In the genomic region with DNA sequence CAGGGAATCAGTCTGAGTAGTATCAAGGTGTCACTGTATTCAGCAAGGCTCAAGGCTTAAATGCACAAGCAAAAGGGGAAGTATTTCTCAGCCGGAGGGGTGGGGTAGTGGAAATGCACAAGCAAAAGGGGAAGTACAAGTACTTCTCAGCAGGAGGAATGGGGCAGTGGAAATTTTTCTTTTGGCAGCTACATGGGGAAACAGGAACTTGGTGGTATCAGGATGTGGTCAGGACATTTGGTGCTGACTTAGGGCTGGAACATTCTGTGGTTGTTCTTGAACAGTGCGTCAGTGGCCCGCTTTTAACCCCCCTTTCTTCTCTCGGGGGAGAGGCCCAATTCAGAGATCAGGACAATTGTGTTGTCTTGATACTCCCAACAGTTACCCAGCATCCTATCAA, we compare ENCODE assay signal across 16 mouse cellular contexts. TPM values are rescaled to one million over a fixed set of nuclear protein-coding genes. Genes with fewer than 3 reads are reported as not detected.
"Had no signal": no experiment of that assay in that cellular context is flagged by ENCODE, and none has a peak within 500 bp of the region (broad histone marks: within the 10 kb centered on the region; RNA-seq: fewer than 3 reads in every experiment).

No protein-coding gene starts in this region.

RNA-seq across cellular contexts. Expression of a gene that starts 26.3 kb away (rescaled TPM):
- total RNA-seq: hindbrain, postnatal 0 days; layer of hippocampus, adult 18-20 months; layer of hippocampus, postnatal 14 days; layer of hippocampus, postnatal 36 days; left cerebral cortex, adult 18-20 months; left cerebral cortex, adult 8-10 months; left cerebral cortex, postnatal 25 days; left cerebral cortex, postnatal 4 days; liver, adult 2 months had no signal
- polyA plus RNA-seq: gonadal fat pad, adult 2 months; hindbrain, embryonic 13.5 days; kidney, adult 2 months; large intestine, adult 2 months; limb, embryonic 15.5 days; liver, adult 2 months had no signal

RNA-seq across cellular contexts. Expression of a gene that starts 39.4 kb away (rescaled TPM):
- total RNA-seq: gastrocnemius, adult 18-20 months; liver, adult 2 months had no signal
- polyA plus RNA-seq: heart, adult 2 months; large intestine, adult 2 months; liver, adult 2 months had no signal
